Comparison of ENCODE assay signal across 16 mouse cellular contexts in genomic region chr7:67985003-67985416, GRCm38 (mm10). TPM values are rescaled to one million over a fixed set of nuclear protein-coding genes. Genes with fewer than 3 reads are reported as not detected.
DNase-seq lines count a peak whose midpoint lies in the region; ATAC-seq lines count a peak whose summit lies in the region.
"Had no signal": no experiment of that assay in that cellular context is flagged by ENCODE, and none has a peak within 500 bp of the region (broad histone marks: within the 10 kb centered on the region; RNA-seq: fewer than 3 reads in every experiment).

No protein-coding gene starts in this region.

- peaks cover 54% of the 10 kb centered on the region for H3K4me1 ChIP-seq in liver, embryonic 15.5 days (replicated peaks)
- peaks cover 34% of the 10 kb centered on the region for H3K4me1 ChIP-seq in stomach, embryonic 16.5 days (ENCODE audit: control insufficient read depth, insufficient read depth, low read length)

- peak; percentile 15 for DNase-seq in thymus, postnatal 14 days
- DNase-seq in thymus, postnatal 36 days: no peak
- peak; percentile 42 for DNase-seq in c-Kit-positive CD71-positive TER-119-positive erythroid progenitor cells, embryonic 14.5 days (ENCODE audit: low spot score)
- no peak for DNase-seq in gastrocnemius, postnatal 25 days
- no peak for DNase-seq in frontal cortex, postnatal 10 days (ENCODE audit: low spot score in 2 of 2)
- DNase-seq in adrenal gland, adult 2 months: no peak
- DNase-seq: cerebellum, adult 9-10 months; kidney, adult 9 months had no signal

- peak overlapping the region; percentile 16 for H3K4me2 ChIP-seq in liver, embryonic 15.5 days
- no peak overlapping the region for H3K4me2 ChIP-seq in stomach, embryonic 16.5 days (ENCODE audit: low read depth, low read length)
- H3K4me2 ChIP-seq: embryonic facial prominence, embryonic 13.5 days; forebrain, embryonic 15.5 days; heart, embryonic 15.5 days; hindbrain, embryonic 15.5 days; midbrain, embryonic 15.5 days had no signal

- H3K27me3 ChIP-seq in liver, embryonic 15.5 days: 0 out of 2 replicates have a peak, but pooled peaks cover 3% of the 10 kb centered on the region
- H3K27me3 ChIP-seq in stomach, embryonic 16.5 days (ENCODE audit: control insufficient read depth, insufficient read depth, low read length): no peaks in the 10 kb centered on the region
- H3K27me3 ChIP-seq: embryonic facial prominence, embryonic 13.5 days; forebrain, embryonic 15.5 days; heart, embryonic 15.5 days; hindbrain, embryonic 15.5 days; midbrain, embryonic 15.5 days had no signal

- 14% methylated on average over 5 of the region's 5 CpGs for WGBS in liver, embryonic 15.5 days (ENCODE audit: insufficient replicate concordance)
- WGBS in stomach, embryonic 16.5 days: 62% methylated on average over 5 of the region's 5 CpGs

- no peak overlapping the region for H3K9ac ChIP-seq in liver, embryonic 15.5 days
- no peak overlapping the region for H3K9ac ChIP-seq in stomach, embryonic 16.5 days (ENCODE audit: low read length)
- H3K9ac ChIP-seq: embryonic facial prominence, embryonic 13.5 days; forebrain, embryonic 15.5 days; heart, embryonic 15.5 days; hindbrain, embryonic 15.5 days; midbrain, embryonic 15.5 days had no signal

- no peaks in the 10 kb centered on the region for H3K36me3 ChIP-seq in liver, embryonic 15.5 days (replicated peaks)
- H3K36me3 ChIP-seq in stomach, embryonic 16.5 days (ENCODE audit: control insufficient read depth, insufficient read depth, low read length): no peaks in the 10 kb centered on the region
- H3K36me3 ChIP-seq: embryonic facial prominence, embryonic 13.5 days; forebrain, embryonic 15.5 days; heart, embryonic 15.5 days; hindbrain, embryonic 15.5 days; midbrain, embryonic 15.5 days had no signal

- peak overlapping the region; percentile 29 for H3K27ac ChIP-seq in liver, embryonic 15.5 days (replicated peaks)
- H3K27ac ChIP-seq in stomach, embryonic 16.5 days (ENCODE audit: low read length): no peak overlapping the region
- H3K27ac ChIP-seq: embryonic facial prominence, embryonic 13.5 days; forebrain, embryonic 15.5 days; heart, embryonic 15.5 days; layer of hippocampus, adult 2 months; midbrain, embryonic 15.5 days had no signal

- no peak overlapping the region for H3K4me3 ChIP-seq in liver, embryonic 15.5 days (replicated peaks)
- H3K4me3 ChIP-seq in stomach, embryonic 16.5 days (replicated peaks; ENCODE audit: low read length): no peak overlapping the region
- H3K4me3 ChIP-seq: embryonic facial prominence, embryonic 13.5 days; forebrain, embryonic 15.5 days; heart, embryonic 15.5 days; hindbrain, embryonic 15.5 days; layer of hippocampus, adult 2 months; midbrain, embryonic 15.5 days had no signal

- H3K9me3 ChIP-seq in liver, embryonic 15.5 days (replicated peaks): no peaks in the 10 kb centered on the region
- H3K9me3 ChIP-seq in stomach, embryonic 16.5 days (replicated peaks; ENCODE audit: control insufficient read depth, low read length): no peaks in the 10 kb centered on the region
- H3K9me3 ChIP-seq: embryonic facial prominence, embryonic 13.5 days; forebrain, embryonic 15.5 days; heart, embryonic 15.5 days; hindbrain, embryonic 15.5 days; midbrain, embryonic 15.5 days had no signal

- peak; percentile 81 for ATAC-seq in liver, embryonic 15.5 days (ENCODE audit: insufficient read depth)
- ATAC-seq in stomach, embryonic 16.5 days (ENCODE audit: insufficient read depth, low FRiP score): 0 out of 2 replicates have a peak, but pooled peaks have one; percentile 2
- ATAC-seq: forebrain, embryonic 15.5 days; midbrain, embryonic 15.5 days had no signal

RNA-seq across cellular contexts. Expression of gene Igf1r, which starts 32.4 kb away (rescaled TPM):
- polyA plus RNA-seq in liver, embryonic 15.5 days (2015; fragmentation: Nextera tagmentation; extraction: Ambion mirVana): 2.6 and 3.7 TPM in 2 replicates
- 15.0 and 15.4 TPM in 2 replicates for polyA plus RNA-seq in stomach, embryonic 16.5 days (2015; fragmentation: Nextera tagmentation; extraction: Ambion mirVana)
- 1 to 10 TPM; 9.5 to 9.6 TPM for total RNA-seq in gastrocnemius, postnatal 25 days (2021)
- total RNA-seq in adrenal gland, adult 2 months (2021): 10 to 100 TPM; 41.2 to 95.1 TPM
- 14.8 and 21.3 TPM in 2 replicates for polyA plus RNA-seq in adrenal gland, adult 2 months (2012; rRNA removed)

Comparison
In these comparisons a context has a peak if more than half of its experiments do, and no peak if none do; other contexts are left out.
1. DNase-seq: peak in thymus, postnatal 14 days (single experiment) and c-Kit-positive CD71-positive TER-119-positive erythroid progenitor cells, embryonic 14.5 days (single experiment); none in thymus, postnatal 36 days (0 of 2), gastrocnemius, postnatal 25 days (single experiment), frontal cortex, postnatal 10 days (0 of 2) and adrenal gland, adult 2 months (single experiment).